Mouse (Mus musculus): ENCODE data around the gene Mgat3. TPM values are rescaled to one million over a fixed set of nuclear protein-coding genes. Genes with fewer than 3 reads are reported as not detected.

Mgat3 gene
- polyA plus RNA-seq (2014; fragmentation: Nextera tagmentation; extraction: Ambion mirVana): 3.6 and 6.1 TPM in 2 replicates

DNA sequence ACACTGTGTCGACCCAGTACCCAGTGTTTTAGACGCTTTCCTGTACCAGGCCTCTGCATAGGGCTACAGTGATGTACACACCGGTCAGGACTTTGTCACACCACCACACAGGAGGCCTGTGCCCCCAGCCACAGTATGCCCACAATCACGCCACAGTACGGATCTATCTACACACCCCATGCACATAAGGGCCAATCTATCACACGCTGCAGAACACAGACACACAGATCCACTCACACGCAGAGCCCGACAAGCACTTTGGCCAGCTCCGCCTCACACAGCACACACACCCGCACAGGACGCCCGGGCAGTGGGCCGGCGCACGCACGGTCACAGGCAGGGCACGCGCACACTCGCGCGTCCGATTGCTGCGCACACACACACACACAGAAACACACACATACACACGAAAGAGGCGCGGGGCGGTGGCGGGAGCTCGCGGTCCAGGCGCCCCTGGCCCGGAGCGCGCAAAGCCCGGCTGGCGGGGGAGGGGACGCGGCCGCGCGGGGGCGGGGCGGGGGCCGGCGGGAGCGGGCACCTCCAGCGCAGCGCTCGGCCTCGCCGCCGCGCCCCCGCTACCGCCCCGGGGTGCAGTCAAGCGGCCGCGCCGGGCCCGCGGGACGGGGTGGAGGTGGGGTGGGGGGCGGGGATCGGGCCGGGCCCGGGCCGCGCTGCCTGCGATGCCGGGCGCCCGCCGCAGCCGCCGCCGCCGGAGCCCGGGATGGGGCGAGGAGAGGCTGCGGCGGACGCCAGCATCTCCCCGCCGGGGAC, at the start of gene Mgat3:
Mgat3 (plus strand) TSS at position 721 of the 771 bp plus-strand sequence.
- Histone ChIP-seq H3K36me3 (ENCODE audit: control insufficient read depth, insufficient read depth, low read length) (no peaks in the 10 kb centered on the region), H3K4me2 (replicated peaks; ENCODE audit: low read depth, low read length) (peak within 1 kb of the TSS; percentile 88), H3K4me1 (ENCODE audit: control insufficient read depth, insufficient read depth, low read length) (peaks cover 25% of the 10 kb centered on the region), H3K9ac (ENCODE audit: low read depth, low read length) (peak within 1 kb of the TSS; percentile 84), H3K9me3 (ENCODE audit: control insufficient read depth, low read length) (no peaks in the 10 kb centered on the region), H3K4me3 (ENCODE audit: low read length) (peak within 1 kb of the TSS; percentile 86), H3K27ac (ENCODE audit: low read depth, low read length) (peak within 1 kb of the TSS; percentile 81), H3K27me3 (ENCODE audit: control insufficient read depth, insufficient read depth, low read length) (no peaks in the 10 kb centered on the region)
- 6% methylated on average over 35 of the region's 85 CpGs for WGBS
- peak; percentile 70 for ATAC-seq (ENCODE audit: low FRiP score, low TSS enrichment)

DNA sequence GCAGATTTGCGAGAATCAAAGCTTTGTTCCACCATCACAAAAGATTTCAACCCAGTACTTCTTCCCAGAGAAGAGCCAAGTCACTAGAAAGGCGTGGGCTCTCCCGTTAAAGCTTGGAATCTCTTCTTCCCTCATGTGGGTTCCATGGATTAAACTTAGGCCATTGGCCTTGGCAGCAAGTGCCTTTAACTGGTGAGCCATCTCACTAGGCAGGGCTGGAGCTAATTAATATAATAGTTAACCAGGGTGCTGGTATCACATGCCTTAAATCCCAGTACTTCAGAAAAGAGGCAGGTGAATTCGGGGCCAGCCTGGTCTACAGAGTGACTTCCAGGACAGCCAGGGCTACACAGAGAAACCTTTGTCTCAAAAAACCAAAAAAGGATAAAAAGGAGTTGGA, 48.9 kb upstream of the Mgat3 start:
- 78% methylated on average over 4 of the region's 4 CpGs for WGBS
- ATAC-seq (ENCODE audit: low FRiP score, low TSS enrichment): no peak
- no peaks in the 10 kb centered on the region for H3K4me1 ChIP-seq (ENCODE audit: control insufficient read depth, insufficient read depth, low read length)
- no peaks in the 10 kb centered on the region for H3K36me3 ChIP-seq (ENCODE audit: control insufficient read depth, insufficient read depth, low read length)
- no peak overlapping the region for H3K27ac ChIP-seq (ENCODE audit: low read depth, low read length)
- no peak overlapping the region for H3K9ac ChIP-seq (ENCODE audit: low read depth, low read length)
- no peak overlapping the region for H3K4me2 ChIP-seq (replicated peaks; ENCODE audit: low read depth, low read length)
- H3K27me3 ChIP-seq (ENCODE audit: control insufficient read depth, insufficient read depth, low read length): no peaks in the 10 kb centered on the region
- no peak overlapping the region for H3K4me3 ChIP-seq (ENCODE audit: low read length)
- no peaks in the 10 kb centered on the region for H3K9me3 ChIP-seq (ENCODE audit: control insufficient read depth, low read length)

DNA sequence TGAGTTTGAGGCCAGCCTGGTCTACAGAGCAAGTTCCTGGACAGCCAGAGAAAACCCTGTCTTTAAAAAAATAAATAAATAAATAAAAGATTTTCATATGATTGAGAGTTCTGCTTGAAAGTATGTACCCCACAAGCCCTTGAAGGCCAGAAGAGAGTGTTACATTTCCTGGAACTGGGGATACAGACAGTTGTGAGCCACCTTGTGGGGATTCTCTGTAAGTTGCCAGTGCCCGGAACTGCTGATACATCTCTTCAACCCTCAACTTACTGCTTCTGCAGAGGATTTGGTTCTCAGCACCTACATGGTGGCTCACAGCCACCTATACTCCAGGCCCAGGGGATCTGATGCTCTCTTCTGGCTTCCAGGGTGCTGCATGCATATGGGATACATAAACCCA, 46.3 kb upstream of the Mgat3 start:
- Histone ChIP-seq H3K4me1 (ENCODE audit: control insufficient read depth, insufficient read depth, low read length) (no peaks in the 10 kb centered on the region), H3K9me3 (ENCODE audit: control insufficient read depth, low read length) (no peaks in the 10 kb centered on the region), H3K4me3 (ENCODE audit: low read length) (no peak overlapping the region), H3K36me3 (ENCODE audit: control insufficient read depth, insufficient read depth, low read length) (no peaks in the 10 kb centered on the region), H3K4me2 (replicated peaks; ENCODE audit: low read depth, low read length) (no peak overlapping the region), H3K27ac (ENCODE audit: low read depth, low read length) (no peak overlapping the region), H3K27me3 (ENCODE audit: control insufficient read depth, insufficient read depth, low read length) (no peaks in the 10 kb centered on the region), H3K9ac (ENCODE audit: low read depth, low read length) (no peak overlapping the region)
- no peak for ATAC-seq (ENCODE audit: low FRiP score, low TSS enrichment)
- 62% methylated on average over 1 of the region's 1 CpGs for WGBS

DNA sequence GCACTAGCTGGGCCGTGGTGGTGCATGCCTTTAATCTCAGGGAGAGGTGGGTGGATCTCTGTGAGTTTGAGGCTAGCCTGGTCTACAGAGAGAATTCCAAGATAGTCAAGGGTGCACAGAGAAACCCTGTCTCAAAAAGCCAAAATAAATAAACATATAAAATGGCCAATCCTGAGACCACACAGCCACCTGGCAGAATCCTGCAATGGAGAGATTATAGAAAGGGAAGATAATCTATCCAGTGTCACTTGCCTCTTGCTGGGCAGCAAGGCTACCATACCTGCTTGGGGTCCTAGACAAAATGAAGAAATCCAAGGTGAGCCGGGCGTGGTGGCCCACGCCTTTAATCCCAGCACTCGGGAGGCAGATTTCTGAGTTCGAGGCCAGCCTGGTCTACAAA, 43.5 kb upstream of the Mgat3 start:
- Histone ChIP-seq H3K27me3 (ENCODE audit: control insufficient read depth, insufficient read depth, low read length) (no peaks in the 10 kb centered on the region), H3K27ac (ENCODE audit: low read depth, low read length) (no peak overlapping the region), H3K9ac (ENCODE audit: low read depth, low read length) (no peak overlapping the region), H3K4me3 (ENCODE audit: low read length) (no peak overlapping the region), H3K4me2 (replicated peaks; ENCODE audit: low read depth, low read length) (no peak overlapping the region), H3K4me1 (ENCODE audit: control insufficient read depth, insufficient read depth, low read length) (peaks cover 9% of the 10 kb centered on the region), H3K9me3 (ENCODE audit: control insufficient read depth, low read length) (no peaks in the 10 kb centered on the region), H3K36me3 (ENCODE audit: control insufficient read depth, insufficient read depth, low read length) (no peaks in the 10 kb centered on the region)
- 91% methylated on average over 6 of the region's 6 CpGs for WGBS
- no peak for ATAC-seq (ENCODE audit: low FRiP score, low TSS enrichment)

DNA sequence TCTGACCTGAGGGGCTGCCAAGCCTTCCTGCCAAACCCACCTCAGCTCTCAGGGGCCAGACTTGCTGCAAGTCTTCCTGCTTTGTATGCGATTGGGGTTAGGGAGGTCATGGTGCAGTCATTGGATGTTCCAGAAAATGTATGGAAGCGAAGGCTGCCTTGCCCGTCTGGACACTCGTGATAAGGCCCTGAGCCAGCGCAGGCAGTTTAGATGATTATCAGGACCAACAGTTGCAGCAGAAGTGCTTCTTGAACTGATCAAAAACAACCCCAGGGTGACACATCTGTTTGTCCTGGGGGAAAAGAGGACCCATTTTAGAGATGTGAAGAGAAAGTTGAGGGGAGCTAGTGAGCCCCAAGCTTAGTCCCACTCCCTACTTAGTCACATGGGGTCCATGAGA, 42.8 kb upstream of the Mgat3 start:
- Histone ChIP-seq H3K4me2 (replicated peaks; ENCODE audit: low read depth, low read length) (no peak overlapping the region), H3K4me1 (ENCODE audit: control insufficient read depth, insufficient read depth, low read length) (peaks cover 9% of the 10 kb centered on the region), H3K9ac (ENCODE audit: low read depth, low read length) (no peak overlapping the region), H3K9me3 (ENCODE audit: control insufficient read depth, low read length) (no peaks in the 10 kb centered on the region), H3K4me3 (ENCODE audit: low read length) (no peak overlapping the region), H3K27ac (ENCODE audit: low read depth, low read length) (no peak overlapping the region), H3K36me3 (ENCODE audit: control insufficient read depth, insufficient read depth, low read length) (no peaks in the 10 kb centered on the region), H3K27me3 (ENCODE audit: control insufficient read depth, insufficient read depth, low read length) (no peaks in the 10 kb centered on the region)
- no peak for ATAC-seq (ENCODE audit: low FRiP score, low TSS enrichment)
- 87% methylated on average over 5 of the region's 5 CpGs for WGBS

DNA sequence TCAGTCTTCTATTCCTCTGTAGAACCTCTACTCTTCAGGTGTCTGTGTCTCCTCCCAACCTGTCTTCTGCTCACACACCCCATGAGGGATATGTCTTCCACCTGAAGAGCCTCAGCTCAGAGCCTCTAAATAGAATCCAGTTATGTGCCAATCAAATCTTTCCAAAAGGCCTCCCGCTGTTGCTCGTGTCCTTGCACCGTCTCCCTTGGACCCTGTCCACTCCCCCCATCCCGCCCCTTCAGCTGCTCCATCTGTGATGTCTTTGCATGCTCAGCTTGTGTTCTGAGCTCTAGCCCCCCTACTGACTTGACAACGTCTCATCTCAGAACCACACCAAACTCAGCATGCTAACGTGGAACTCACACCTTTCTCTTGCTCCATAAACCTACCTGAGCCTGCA, 42.1 kb upstream of the Mgat3 start:
- Histone ChIP-seq H3K9me3 (ENCODE audit: control insufficient read depth, low read length) (no peaks in the 10 kb centered on the region), H3K27ac (ENCODE audit: low read depth, low read length) (no peak overlapping the region), H3K9ac (ENCODE audit: low read depth, low read length) (no peak overlapping the region), H3K4me2 (replicated peaks; ENCODE audit: low read depth, low read length) (no peak overlapping the region), H3K4me1 (ENCODE audit: control insufficient read depth, insufficient read depth, low read length) (peaks cover 9% of the 10 kb centered on the region), H3K36me3 (ENCODE audit: control insufficient read depth, insufficient read depth, low read length) (no peaks in the 10 kb centered on the region), H3K4me3 (ENCODE audit: low read length) (no peak overlapping the region), H3K27me3 (ENCODE audit: control insufficient read depth, insufficient read depth, low read length) (no peaks in the 10 kb centered on the region)
- no peak for ATAC-seq (ENCODE audit: low FRiP score, low TSS enrichment)
- WGBS: 84% methylated on average over 6 of the region's 6 CpGs

DNA sequence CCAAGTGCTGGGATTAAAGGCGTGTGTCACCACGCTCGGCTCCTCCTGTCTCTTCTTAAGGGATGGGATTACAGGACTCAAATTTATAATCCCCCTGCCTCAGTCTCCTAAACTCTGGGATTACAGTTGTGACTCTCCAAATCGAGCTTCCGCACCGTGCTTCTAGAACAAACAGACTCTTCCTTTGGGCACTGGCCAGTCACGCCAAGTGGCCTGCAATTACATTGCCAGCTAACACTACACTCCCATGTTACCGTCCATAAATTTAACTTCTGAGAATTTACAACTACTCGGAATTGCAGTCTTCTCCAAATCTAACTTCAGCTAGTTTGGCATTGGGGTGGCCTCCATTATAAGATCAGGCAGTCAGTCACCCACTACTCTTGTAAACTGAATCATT, 41.1 kb upstream of the Mgat3 start:
- no peaks in the 10 kb centered on the region for H3K27me3 ChIP-seq (ENCODE audit: control insufficient read depth, insufficient read depth, low read length)
- 66% methylated on average over 9 of the region's 9 CpGs for WGBS
- H3K4me2 ChIP-seq (replicated peaks; ENCODE audit: low read depth, low read length): peak overlapping the region; percentile 61
- no peaks in the 10 kb centered on the region for H3K36me3 ChIP-seq (ENCODE audit: control insufficient read depth, insufficient read depth, low read length)
- H3K9ac ChIP-seq (ENCODE audit: low read depth, low read length): peak overlapping the region; percentile 85; the same call in 1 of the 2 replicates
- peak overlapping the region; percentile 62 for H3K4me3 ChIP-seq (ENCODE audit: low read length)
- no peak for ATAC-seq (ENCODE audit: low FRiP score, low TSS enrichment)
- H3K9me3 ChIP-seq (ENCODE audit: control insufficient read depth, low read length): no peaks in the 10 kb centered on the region
- H3K4me1 ChIP-seq (ENCODE audit: control insufficient read depth, insufficient read depth, low read length): peaks cover 9% of the 10 kb centered on the region
- H3K27ac ChIP-seq (ENCODE audit: low read depth, low read length): no peak overlapping the region

DNA sequence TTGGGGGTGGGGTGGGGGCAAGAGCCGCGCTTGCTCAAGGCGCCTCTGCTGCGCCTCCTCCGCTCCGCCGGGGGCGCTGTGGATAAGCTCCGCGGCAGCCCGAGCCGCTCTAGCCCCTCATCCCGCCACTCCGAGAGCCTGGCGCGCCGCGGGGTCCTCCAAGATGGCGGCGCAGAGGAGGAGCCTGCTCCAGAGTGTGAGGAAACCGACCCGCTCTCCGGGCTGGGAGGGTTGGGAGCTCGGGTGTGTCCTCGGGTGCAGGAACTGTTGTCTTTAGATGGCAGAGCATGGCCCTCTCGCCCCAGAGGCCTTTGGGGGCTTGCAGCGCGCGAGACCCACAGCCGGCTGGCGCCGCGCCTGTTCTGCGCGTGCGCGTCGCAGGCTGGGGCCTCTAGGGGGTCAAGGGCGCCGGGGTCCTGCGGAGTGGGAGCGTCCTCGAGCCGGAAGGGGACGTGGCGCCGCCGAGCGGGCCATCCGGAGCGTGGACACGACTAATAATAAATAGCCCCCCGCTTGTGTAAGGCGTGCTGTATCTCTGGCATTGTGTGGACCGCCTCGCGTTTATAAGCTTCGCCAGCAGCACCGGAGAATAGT, 40.4 kb upstream of the Mgat3 start, which contains the start of gene Tab1:
Tab1 (plus strand) TSS at position 135 of the 594 bp plus-strand sequence.
- Histone ChIP-seq H3K9me3 (ENCODE audit: control insufficient read depth, low read length) (no peaks in the 10 kb centered on the region), H3K9ac (ENCODE audit: low read depth, low read length) (peak within 1 kb of the TSS; percentile 85), H3K4me2 (replicated peaks; ENCODE audit: low read depth, low read length) (peak within 1 kb of the TSS; percentile 61), H3K4me1 (ENCODE audit: control insufficient read depth, insufficient read depth, low read length) (peaks cover 11% of the 10 kb centered on the region), H3K27ac (ENCODE audit: low read depth, low read length) (peak within 1 kb of the TSS; percentile 99), H3K27me3 (ENCODE audit: control insufficient read depth, insufficient read depth, low read length) (no peaks in the 10 kb centered on the region), H3K36me3 (ENCODE audit: control insufficient read depth, insufficient read depth, low read length) (no peaks in the 10 kb centered on the region), H3K4me3 (ENCODE audit: low read length) (peak within 1 kb of the TSS; percentile 62)
- under 1% methylated on average over 55 of the region's 59 CpGs for WGBS
- ATAC-seq (ENCODE audit: low FRiP score, low TSS enrichment): peak; percentile 96
